Mouse (Mus musculus) right cerebral cortex, postnatal 25 days (tissue): ENCODE data around the gene Pom121l12.

Experiments used
- DNase-seq: peaks from one replicate; pipeline ENCODE4 v3.0.0; 2022

The Pom121l12 gene

GRCm38 (mm10) chr11:14598976-14599375 is at the start of gene Pom121l12:
Pom121l12 (plus strand) TSS chr11:14599276.
- no peak for DNase-seq

- DNase-seq = no peak
These were observed 12.8 kb downstream of the Pom121l12 start for GRCm38 (mm10) chr11:14611859-14612258.
